Mouse (Mus musculus): Measurements from ENCODE around the gene Cyren. TPM values are rescaled to one million over a fixed set of nuclear protein-coding genes. Genes with fewer than 3 reads are reported as not detected.

Gene Cyren
- total RNA-seq (2021): 1 to 10 TPM; 5.5 to 5.9 TPM
- long read RNA-seq, experiment 1, partial matches to known transcripts: 0 of 9 reads
- long read RNA-seq, experiment 1, other reads (novel, unspliced or antisense): 8 of 9 reads
- long read RNA-seq, experiment 2, partial matches to known transcripts: 4 of 11 reads
- long read RNA-seq, experiment 2, other reads (novel, unspliced or antisense): 7 of 11 reads

DNA sequence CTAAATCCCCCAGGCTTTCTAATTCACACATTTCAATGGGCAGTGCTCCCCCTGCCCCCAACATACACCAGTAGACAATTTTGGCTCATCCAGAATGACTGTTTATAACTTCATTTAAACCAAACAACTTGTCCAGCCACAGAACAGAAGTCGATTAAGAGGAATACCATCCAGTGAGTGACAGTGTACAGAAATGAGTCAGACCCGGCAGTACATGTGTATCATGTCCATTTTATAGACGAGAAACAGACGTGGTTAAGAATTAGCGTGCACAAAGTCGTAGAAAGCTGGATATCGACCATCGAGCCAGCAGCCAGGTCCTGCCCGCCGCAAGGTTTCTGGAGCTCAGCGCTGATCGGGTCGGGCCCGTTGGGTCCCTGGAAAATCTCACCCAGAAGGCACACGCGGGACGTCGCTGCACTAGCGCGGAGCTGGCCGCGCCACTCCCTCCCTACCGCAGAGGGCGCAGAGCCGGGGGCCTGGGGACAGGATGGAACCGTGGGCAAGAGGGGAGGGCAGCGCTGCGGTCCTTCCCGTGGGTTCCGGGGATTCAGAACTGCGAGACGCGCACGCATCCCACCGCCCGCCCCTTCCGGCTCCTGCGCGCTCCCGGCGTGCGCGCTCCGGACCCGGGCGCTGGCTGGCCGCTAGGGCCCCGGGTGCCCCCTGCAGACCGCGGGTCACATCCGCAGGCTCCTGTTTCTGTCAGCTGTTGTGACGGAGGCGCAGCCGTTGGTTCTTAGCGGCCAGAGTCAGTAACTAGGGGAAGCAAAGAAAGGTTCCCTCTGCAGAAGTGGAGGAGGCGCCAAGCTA, at the start of gene Cyren:
Gene Cyren, minus strand, starts transcription at position 552 of the 813 bp plus-strand sequence.
- peak; percentile 88 for DNase-seq (ENCODE audit: low spot score in 2 of 2)
- peak; percentile 83 for TF ChIP-seq CTCF (conservative IDR thresholded peaks at IDR 0.05)
- H3K4me3 ChIP-seq: peak within 1 kb of the TSS; percentile 98

DNA sequence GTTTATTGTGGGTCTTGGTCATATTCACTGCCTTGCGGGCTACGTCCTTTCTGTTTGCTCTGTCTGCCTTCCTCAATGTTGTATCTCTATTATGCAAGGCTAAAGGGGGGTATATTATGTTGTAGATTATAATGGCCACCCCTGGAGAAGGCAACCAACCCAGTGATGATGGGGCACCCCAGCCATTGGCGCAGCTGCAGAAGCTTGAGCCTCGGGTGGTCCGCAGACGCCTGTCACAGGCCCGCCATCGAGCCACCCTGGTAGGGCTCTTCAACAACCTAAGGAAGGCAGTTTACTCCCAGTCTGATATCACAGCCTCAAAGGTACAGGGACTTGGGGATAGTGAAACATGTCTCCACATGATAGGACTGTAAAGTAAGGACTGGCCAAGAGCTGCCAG, 49.7 kb upstream of the Cyren start:
- no peak for TF ChIP-seq CTCF (conservative IDR thresholded peaks at IDR 0.05)
- H3K4me3 ChIP-seq: no peak overlapping the region
- DNase-seq (ENCODE audit: low spot score in 2 of 2): no peak

More for the DNA sequence above, at the start of gene Cyren:
- H3K27ac ChIP-seq: peak within 1 kb of the TSS; percentile 98

DNA sequence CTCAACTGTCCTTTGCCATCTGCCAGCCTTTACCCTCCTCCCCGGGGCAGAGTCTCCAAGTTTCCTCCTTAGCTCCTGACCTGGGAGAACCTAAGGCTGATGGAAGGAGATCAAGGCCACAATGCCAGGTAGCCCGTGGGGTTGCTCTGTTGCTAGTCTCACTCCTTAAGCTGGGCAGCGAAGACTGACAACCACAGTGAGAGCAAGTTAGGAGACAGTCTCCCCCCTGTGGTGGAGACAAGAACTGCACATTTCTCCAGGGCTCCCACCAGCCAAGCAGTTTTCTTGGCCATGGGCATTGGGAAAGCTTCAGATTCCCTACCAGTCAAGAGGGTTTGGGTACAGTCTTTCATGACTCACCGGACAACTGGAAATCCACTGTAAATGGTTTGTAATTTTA, 49.3 kb upstream of the Cyren start:
- no peak overlapping the region for H3K27ac ChIP-seq
- TF ChIP-seq CTCF (conservative IDR thresholded peaks at IDR 0.05): peak; percentile 97
- H3K4me3 ChIP-seq: no peak overlapping the region
- DNase-seq (ENCODE audit: low spot score in 2 of 2): peak; percentile 52 to 83

More for the DNA sequence above, 49.7 kb upstream of the Cyren start:
- no peak overlapping the region for H3K27ac ChIP-seq

DNA sequence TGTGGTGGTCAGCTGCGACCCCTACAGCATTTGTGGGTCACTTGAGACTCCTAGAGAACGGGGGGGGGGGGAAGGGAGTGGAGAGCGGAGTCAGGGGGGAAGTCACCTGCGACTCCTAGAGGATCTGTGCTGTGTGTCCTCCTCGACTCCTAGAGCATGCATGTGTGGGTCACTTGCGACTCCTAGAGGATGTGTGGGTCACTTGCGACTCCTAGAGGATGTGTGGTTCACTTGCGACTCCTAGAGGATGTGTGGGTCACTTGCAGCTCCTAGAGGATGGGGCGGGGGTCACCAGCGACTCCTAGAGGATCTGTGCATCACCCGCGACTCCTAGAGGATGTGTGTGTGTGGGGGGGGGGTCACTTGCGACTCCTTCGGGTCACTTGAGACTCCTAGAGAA, 44.1 kb upstream of the Cyren start:
- Histone ChIP-seq H3K4me3 (no peak overlapping the region), H3K27ac (no peak overlapping the region)
- TF ChIP-seq CTCF (conservative IDR thresholded peaks at IDR 0.05): peak; percentile 68
- no peak for DNase-seq (ENCODE audit: low spot score in 2 of 2)

DNA sequence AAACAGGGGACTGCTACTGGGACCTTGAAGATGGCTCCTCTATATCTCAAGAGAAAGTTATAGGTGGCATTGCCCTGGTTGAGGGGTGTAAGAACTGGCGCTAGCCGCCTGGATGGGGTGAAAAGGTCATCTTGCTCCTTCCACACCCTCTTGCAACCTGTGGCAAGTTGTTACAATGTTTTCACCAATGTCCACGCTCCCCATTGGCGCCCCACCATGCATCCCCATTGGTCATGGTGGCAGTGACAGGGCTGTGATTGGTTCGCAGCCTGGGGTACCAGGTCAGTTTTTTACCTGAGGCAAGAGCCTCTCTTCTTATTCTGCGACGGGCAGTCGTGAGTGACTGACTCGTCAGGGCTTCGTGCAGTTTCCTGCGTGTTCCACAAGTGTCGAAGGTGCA, 42.8 kb upstream of the Cyren start:
- no peak overlapping the region for H3K27ac ChIP-seq
- H3K4me3 ChIP-seq: no peak overlapping the region
- DNase-seq (ENCODE audit: low spot score in 2 of 2): no peak
- no peak for TF ChIP-seq CTCF (conservative IDR thresholded peaks at IDR 0.05)

DNA sequence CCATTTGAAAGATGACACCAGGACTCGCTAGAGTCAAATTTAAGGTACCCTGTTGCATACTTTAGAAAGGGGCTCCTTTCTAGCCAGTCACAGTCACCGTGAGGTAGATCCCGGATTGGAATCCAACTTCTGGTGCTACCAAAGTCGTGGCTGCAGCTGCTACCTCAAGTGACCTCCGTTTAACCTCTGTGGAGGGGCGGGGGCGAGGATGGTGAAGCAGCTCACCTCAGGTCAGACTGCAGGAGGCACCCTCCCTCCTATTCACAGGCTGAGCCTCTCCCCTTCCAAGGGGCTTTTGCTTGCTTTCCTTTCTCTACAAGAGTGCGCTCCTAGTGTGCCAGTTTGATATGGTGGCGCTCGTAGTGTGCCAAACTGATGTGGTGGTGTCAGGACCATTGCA, 42.1 kb upstream of the Cyren start, which contains the start of gene Stra8:
Gene Stra8, plus strand, starts transcription at position 208 of the 400 bp plus-strand sequence.
- TF ChIP-seq CTCF (conservative IDR thresholded peaks at IDR 0.05): no peak
- Histone ChIP-seq H3K27ac (no peak within 1 kb of the TSS), H3K4me3 (no peak within 1 kb of the TSS)
- DNase-seq (ENCODE audit: low spot score in 2 of 2): no peak

DNA sequence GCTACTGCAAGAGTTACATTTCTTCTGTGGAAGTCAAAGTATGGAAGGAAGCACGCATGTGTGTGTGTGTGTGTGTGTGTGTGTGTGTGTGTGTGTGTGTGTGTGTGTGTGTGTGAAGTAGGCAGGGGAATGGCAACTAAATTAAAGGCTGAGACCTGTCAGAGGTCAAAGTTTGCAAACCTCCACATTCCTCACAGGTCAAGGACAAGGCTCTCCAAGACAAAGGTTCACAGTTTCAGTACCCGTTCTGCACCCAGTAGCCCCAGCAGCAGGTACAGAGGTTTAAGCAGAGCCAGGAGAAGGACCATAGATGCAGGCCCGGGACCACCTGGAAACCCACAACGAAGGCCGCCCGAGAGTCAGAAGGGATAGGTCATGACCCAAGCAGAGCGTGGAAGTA, 41.3 kb upstream of the Cyren start:
- H3K27ac ChIP-seq: no peak overlapping the region
- no peak overlapping the region for H3K4me3 ChIP-seq
- TF ChIP-seq CTCF (conservative IDR thresholded peaks at IDR 0.05): no peak
- no peak for DNase-seq (ENCODE audit: low spot score in 2 of 2)

DNA sequence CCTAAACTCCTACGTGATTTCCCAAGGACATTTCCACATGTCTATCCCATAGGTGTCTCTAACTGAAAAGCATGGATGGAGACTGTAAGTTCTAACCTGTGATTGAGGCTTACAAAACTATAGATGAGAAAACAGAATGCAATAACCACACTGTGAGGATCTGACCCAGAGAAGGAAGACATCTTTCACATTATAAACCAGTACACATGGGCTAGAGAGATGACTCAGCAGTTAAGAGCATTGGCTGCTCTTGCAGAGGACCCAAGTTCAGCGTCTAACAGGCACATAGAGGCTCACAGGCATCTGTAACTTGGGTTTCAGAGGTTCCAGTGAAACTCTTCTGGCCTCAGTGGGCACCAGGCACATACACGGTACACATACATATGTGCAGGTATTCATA, 36.6 kb upstream of the Cyren start:
- no peak for TF ChIP-seq CTCF (conservative IDR thresholded peaks at IDR 0.05)
- Histone ChIP-seq H3K27ac (no peak overlapping the region), H3K4me3 (no peak overlapping the region)
- no peak for DNase-seq (ENCODE audit: low spot score in 2 of 2)

DNA sequence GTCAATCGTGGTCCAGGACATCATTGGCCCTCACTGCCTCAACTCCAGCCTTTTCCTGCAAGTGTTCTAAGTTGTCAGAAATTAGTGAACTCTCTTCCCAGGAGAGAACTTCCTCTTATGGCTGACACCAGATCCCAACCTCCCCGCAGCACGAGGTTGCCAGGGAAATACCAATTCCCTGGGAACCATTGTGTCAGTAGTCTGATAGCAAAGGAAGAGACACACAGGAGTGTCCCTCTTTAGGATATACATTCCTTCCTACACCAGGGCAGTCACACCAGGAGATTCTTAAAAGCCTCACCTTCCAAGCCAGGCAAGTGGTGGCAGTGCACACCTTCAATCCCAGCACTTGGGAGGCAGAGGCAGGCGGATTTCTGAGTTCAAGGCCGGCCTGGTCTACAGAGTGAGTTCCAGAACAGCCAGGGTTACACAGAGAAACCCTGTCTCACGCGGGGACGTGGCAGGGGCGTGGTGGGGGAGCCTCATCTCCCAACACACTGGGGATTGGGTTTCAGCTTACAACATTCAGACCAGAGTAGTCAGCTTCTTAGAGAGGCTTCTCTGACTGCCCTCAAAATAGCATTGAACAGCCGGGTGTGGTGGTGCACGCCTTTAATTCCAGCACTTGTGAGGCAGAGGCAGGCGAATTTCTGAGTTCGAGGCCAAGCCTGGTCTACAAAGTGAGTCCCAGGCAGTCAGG, 35.6 kb upstream of the Cyren start:
- no peak for DNase-seq (ENCODE audit: low spot score in 2 of 2)
- no peak for TF ChIP-seq CTCF (conservative IDR thresholded peaks at IDR 0.05)
- no peak overlapping the region for H3K27ac ChIP-seq
- no peak overlapping the region for H3K4me3 ChIP-seq

DNA sequence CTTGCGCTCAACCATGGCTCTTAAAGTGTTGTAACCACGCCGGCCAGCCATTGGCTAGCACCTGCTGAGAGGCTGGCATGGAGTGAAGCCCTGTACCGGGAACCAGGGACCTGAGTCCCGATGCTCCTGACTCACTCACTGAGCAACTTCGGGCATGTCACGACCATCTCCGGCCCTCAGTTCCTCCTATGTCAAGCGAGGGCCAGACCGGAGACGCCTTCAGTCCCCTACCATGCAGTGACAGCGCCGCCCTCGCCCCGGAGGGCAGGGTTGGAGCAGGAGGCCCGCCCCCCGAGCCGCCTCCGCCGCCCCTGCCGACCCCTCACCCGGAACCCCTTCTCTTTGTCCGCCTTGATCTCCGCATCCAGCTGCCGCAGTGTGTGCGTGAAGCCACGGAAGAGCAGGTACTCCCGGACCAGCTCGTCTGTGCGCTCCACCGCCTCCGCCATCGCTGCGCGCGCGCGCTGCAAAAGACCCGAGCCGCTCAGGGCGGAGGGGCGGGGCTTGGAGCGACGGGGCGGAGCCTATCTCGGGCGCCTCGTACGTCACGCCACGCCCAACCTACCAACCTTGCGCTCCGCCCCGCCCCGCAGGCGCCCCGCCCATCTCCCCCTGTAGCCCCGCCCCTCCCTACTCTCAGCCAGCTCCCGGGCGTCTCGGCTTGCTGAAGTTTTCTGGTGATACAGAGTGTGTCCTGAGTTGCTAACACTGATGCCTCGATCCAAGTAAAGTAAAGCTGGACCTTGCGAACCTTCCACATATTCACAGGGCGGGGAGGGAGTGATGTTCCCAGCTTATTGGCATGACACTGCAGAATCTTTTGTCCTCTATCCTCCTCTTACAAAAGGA, 32.7 kb upstream of the Cyren start, which contains the start of gene Wdr91:
Gene Wdr91, minus strand, starts transcription at position 506 of the 849 bp plus-strand sequence.
- TF ChIP-seq CTCF (conservative IDR thresholded peaks at IDR 0.05): peak; percentile 50
- Histone ChIP-seq H3K4me3 (peak within 1 kb of the TSS; percentile 73), H3K27ac (peak within 1 kb of the TSS; percentile 93)
- peak; percentile 89 to 93 for DNase-seq (ENCODE audit: low spot score in 2 of 2)

DNA sequence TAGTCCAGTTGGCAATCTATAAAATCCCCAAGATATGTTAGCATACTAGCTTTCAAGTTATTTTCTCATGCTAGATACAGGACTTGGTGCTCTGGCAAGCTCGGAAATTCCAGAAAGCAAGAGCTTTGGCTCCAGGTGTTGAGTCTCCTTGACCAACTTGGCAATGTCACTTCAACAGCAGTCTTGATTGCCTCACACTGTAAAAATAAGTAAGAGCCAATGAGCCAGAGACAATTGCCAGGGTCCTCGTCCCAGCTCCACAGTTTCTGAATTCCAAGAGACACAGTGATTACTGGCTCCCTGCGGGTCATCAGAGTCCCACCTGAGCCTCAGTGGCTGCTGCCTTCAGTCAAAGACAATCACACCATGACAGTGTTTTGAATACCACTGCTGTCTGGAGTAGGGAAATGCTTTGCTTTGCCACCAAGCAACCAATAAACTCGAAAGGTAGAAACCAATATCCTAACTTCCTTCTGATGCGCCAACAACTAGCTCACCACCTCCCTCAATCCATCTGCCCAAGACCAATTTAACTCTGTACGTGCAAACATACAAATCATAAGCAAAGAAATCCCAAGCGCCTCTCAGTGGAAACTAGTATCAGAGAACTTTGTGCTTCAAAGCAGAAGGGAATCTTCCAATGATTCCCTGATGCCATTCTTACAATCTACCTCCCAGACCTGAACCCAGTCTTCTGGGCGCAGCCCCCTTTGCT, 31.9 kb upstream of the Cyren start:
- Histone ChIP-seq H3K4me3 (peak overlapping the region; percentile 73), H3K27ac (peak overlapping the region; percentile 93)
- no peak for DNase-seq (ENCODE audit: low spot score in 2 of 2)
- TF ChIP-seq CTCF (conservative IDR thresholded peaks at IDR 0.05): no peak

Measured in layer of hippocampus, adult 2 months (tissue).